Mouse (Mus musculus): ENCODE measurements at regions not wholly inside any gene's neighbourhood (a gene's known extent, or its start where the extent isn't known, plus 50 kb on each side); places are given as distances from the start of the nearest gene placed in this dataset.

DNA sequence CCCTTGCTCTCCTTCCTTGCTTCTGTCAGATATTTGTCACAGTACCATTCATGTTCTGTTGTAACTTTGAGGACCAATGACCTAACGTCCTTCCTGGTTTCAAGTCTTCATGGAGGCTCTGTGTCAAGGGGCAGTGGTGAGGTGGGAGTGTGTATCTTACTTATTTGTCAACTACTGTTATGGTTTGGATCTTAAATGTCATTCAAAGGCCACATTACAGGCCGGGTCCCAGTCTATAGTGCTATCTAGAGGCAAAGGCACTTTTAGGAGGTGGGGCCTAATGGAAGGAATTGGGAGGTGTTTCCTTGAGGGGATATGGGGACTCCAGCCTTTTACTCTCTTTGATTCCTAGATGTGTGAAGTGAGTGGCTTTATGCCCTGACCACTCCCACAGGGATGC lies 91.0 kb upstream of the Ccn6 start:
- intact Hi-C loops (cut with DNase I): no loop called here
- DNase-seq: no peak

DNA sequence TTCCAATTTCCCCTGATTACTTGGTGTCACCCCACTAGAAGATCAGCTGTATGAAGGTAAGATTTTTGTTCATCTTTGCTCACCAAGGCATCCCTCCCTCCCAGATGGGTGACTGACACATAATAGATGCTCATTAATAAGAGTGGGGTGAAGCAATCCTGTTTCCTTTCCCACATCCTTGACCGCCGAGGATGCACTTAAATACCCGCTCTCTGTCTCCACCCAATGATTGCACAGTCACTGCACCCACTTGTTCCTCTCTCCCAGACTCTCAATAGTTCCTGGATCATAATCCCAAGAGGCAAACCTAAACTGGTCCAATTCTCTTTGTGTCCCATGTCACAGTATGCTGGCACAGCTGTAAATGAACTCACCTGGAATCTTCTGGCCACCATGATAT lies 86.4 kb upstream of the Ccn6 start:
- intact Hi-C loops (cut with DNase I): no loop called here
- DNase-seq: no peak

DNA sequence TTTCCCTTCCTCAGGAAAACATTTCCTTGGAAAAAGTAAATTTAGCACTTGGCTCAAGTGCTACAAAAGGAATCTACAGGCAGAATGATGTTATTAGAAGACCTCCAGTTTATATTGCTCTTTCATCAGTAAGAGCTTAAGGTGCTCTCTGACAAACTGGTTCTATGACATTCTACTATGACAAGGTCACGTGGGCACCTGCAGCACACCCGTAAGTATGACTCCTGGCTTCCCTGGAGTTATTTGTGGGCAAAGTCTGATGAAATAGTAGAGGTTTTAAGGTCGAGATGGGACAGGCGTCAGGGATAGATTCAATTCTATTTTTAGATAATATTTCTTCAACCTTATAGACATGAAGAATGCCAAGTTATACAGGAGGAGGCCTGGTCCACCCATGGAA lies 84.9 kb upstream of the Ccn6 start:
- DNase-seq: no peak
- intact Hi-C loops (cut with DNase I): no loop called here

GRCm38 (mm10) chr10:39246984-39247383 lies 83.4 kb upstream of the Ccn6 start:
- no peak for DNase-seq
- intact Hi-C loops (cut with DNase I): no loop called here

DNA sequence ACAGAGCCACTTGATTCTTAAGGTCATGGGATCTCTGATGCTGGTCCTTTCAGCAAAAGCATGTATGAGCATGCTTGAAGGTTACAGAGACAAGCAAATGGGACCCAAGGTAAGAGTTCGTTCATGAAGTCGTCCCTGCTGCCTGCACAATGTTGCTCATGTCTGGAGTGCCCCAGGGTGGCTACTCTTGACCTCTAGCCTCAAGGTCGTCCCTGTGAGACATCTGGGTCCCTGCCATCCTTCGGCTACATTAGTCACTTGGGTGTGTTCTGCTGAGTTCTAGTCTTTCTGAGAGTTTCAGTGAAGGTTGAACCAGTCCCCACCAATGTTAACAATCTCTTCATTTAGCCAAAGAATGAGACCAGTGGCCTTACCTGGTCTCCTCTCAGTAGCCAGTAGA lies 81.5 kb upstream of the Ccn6 start:
- DNase-seq: no peak
- intact Hi-C loops (cut with DNase I): no loop called here

- intact Hi-C loops (cut with DNase I): loop anchor here (5.0 kb wide), 1 partner anchor 218 kb away; no protein-coding TSS in a partner anchor
- no peak for DNase-seq
These were observed 80.5 kb upstream of the Ccn6 start for GRCm38 (mm10) chr10:39244061-39244460.

DNA sequence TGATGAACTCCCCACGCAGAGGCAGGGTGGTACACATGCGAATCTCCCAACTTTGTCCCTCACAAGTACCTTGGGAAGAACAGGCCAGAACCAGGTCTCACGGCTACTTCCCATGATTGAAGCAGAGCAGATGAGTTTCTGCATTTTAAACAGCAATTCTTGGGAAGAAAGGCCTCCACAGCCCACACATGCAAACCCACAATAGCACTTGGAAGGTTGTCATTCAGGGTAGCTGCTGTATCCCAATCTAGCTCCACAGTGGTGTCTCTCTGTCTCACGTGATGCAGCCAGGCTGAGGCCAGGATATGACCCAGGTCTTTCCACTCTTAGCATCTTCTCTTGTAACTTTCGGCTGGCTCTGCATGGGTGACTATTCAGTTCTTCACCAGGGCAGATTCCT lies 78.8 kb upstream of the Ccn6 start:
- DNase-seq: no peak
- intact Hi-C loops (cut with DNase I): loop anchor here (5.0 kb wide), 1 partner anchor 220 kb away; no protein-coding TSS in a partner anchor

GRCm38 (mm10) chr10:39241922-39242321 lies 78.3 kb upstream of the Ccn6 start:
- intact Hi-C loops (cut with DNase I): loop anchor here (2.0 to 5.0 kb wide), 2 partner anchors 207 to 220 kb away; no protein-coding TSS in a partner anchor
- DNase-seq: no peak

GRCm38 (mm10) chr10:39241486-39241885 lies 77.9 kb upstream of the Ccn6 start:
- intact Hi-C loops (cut with DNase I): loop anchor here (2.0 to 5.0 kb wide), 2 partner anchors 207 to 221 kb away; no protein-coding TSS in a partner anchor
- no peak for DNase-seq

- intact Hi-C loops (cut with DNase I): loop anchor here (1.0 to 5.0 kb wide), 3 partner anchors 208 to 279 kb away; no protein-coding TSS in a partner anchor
These were observed 77.4 kb upstream of the Ccn6 start for GRCm38 (mm10) chr10:39240966-39241365.

DNA sequence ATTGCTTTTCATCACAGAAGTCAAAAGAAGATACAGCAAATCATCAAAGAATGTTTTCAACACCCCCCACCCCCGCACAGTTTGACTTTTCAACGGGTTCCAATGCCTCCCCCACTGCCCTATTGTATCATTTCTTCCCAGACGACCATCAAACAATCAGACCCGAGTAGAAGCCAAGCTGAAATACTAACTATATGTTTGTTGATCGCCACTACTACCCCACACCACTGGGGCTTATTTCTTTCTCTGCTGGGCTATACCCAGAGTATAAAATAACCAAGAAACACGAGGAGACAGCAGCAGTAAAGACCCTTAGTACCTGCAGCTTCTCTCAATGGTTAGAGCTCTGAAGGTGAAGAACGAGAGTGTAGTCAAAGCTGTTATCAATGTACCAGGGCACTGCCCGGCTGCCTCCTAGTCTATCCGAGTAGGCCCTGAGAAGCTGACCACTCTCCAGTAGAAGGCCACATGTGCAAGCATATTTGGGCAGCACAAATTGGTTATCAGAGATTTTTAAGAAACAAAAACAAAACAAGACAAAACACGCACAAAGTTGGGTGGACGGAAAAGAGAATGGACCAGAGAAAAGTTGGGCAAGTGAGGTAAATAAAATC lies 76.7 kb upstream of the Ccn6 start:
- DNase-seq: no peak
- intact Hi-C loops (cut with DNase I): loop anchor here (1.0 to 5.0 kb wide), 3 partner anchors 209 to 280 kb away; no protein-coding TSS in a partner anchor

More at GRCm38 (mm10) chr10:39240966-39241365, 77.4 kb upstream of the Ccn6 start:
- no peak for DNase-seq

DNA sequence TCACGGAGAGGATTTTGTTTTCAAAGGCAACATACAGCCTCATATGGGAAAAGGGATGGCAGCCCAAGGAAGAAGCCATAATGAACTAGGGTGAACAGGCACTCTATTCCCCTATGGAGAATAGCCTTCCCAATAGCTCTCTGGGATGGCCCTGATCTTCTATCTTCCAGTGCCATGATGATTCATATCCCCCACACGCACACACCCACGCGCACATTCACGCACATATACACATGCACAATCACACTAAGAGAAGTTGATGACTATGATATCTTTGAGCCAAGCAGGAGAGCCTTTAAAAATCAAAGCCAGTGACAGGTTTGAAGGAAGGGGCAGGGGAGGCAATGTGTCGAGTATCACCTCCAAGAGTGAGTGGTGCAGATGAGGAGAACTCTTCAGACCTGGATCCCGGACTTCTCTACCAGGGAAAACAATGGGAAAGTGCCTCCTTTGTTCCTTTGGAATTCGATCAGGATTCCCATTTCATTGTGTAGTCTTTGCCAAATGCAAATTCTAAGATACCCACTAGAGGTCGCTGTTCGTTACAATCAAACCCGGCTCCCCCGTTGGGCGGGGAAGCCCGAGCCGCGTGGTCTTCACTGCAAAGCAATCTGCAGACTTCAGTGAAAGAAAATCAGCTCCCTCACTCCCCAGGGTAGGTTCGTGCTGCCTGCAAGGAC lies 76.0 kb upstream of the Ccn6 start:
- intact Hi-C loops (cut with DNase I): loop anchor here (1.0 to 5.0 kb wide), 5 partner anchors 69 to 281 kb away; partner anchors contain the start of gene Fyn
- peak; percentile 72 to 82 for DNase-seq

DNA sequence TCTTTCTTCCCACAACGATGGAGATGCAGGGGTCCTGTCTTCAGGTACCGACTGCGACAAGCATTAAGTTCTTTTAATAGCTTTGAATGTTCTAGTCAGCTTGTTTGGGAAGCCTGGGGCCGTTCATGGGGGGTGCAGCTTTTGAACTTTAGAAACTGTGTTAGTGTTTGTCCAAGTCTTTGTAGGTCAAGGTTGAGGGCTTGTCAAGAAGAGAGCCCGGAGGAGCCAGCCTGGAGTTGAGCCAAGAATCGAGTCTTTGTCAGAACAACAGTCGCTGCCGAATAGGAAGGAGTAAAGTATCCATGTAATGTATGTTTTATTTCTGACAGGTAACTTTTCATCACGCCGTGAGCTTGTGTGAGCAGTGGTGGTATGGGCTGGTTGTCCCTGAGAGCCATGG lies 75.0 kb upstream of the Ccn6 start:
- no peak for DNase-seq
- intact Hi-C loops (cut with DNase I): loop anchor here (2.0 kb wide), 2 partner anchors 68 to 130 kb away; partner anchors contain the start of gene Fyn

- intact Hi-C loops (cut with DNase I): no loop called here
- DNase-seq: no peak
These were observed 74.0 kb upstream of the Ccn6 start for GRCm38 (mm10) chr10:39237549-39237948.

- no peak for DNase-seq
- intact Hi-C loops (cut with DNase I): no loop called here
These were observed 70.4 kb upstream of the Ccn6 start for GRCm38 (mm10) chr10:39233926-39234450.

DNA sequence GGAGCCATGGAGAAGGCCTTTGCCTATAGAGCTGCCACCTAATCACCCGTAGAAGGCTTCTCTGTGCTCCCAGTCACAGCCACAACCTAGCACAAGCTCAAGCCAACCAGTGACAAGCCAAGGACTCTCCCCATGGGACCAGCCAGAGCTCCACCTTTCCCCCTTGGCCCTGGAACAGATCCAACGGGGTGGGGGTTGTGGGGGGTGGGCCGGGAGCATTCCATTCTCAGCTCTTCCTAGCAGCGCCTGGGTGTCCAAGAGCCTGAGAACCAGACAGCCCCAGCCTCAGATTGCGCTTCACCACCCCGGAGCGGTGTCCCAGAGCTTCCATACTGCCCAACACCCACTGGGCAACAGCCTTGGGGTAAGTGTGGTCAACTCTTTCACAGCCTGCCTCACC lies 69.6 kb upstream of the Ccn6 start:
- intact Hi-C loops (cut with DNase I): no loop called here
- DNase-seq: no peak

GRCm38 (mm10) chr10:39230634-39231410 lies 67.2 kb upstream of the Ccn6 start:
- DNase-seq: no peak
- intact Hi-C loops (cut with DNase I): no loop called here

- intact Hi-C loops (cut with DNase I): no loop called here
- no peak for DNase-seq
These were observed 65.6 kb upstream of the Ccn6 start for GRCm38 (mm10) chr10:39229233-39229632.

DNA sequence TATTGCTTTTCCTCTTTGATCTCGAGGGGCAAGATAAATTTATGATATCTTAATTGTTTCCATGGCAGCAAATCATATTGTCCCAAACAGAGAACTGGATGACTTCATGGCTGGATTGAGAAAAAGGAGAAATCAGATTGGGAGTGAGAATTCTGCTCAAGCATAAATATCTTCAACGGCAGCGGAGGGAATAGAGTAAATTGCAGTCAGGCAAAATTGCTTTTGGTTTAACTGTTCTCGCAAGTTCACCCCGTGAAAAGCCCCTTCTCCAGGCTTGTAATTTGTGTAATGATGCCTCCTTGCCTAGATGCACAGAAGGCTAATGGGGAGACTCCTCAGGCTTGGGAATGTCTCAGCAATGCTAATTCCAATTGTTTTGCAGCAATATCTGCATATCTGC lies 64.4 kb upstream of the Ccn6 start:
- peak in 1 of 2 experiments; percentile 25 for DNase-seq
- intact Hi-C loops (cut with DNase I): no loop called here

DNA sequence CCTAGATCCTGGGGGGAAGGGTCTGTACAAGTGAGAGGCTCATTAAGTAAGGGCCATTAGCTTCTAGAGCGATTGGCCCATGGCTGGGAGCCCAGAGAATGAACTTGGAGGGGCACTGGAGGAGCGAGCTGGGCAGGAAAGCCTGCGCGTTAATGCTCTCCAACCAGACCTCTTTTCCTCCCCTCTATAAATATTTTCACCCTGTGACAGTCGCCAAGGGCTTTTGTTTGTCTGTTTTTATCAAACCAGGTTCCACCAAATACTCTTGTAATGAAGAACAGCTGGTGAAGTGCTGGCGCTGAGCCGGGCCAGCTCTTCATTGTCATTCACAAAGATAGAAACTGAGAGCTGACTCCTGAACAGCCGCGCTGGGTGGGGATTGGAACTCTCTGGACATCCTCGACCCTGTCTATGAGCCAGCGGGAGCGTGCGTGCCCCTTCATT lies 63.9 kb upstream of the Ccn6 start:
- intact Hi-C loops (cut with DNase I): no loop called here
- peak; percentile 47 to 60 for DNase-seq

DNA sequence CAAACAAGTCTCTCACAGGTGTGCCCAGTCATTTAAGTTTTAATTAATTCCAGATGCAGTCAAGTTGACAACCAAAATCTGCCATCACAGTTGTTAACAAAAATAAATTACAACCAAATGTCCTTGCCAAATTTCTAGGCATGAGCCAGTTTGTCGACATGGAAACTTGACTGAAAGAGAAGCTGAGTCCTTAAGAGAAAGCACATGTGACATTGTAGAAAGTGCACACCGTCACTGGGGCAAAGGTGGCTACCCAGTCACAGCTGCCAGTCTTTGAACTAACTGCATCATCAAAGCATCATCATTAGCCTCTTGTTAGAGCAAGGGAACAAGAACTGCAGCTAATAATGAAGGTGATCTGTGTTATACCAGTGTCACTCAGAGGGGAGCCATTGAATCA lies 62.9 kb upstream of the Ccn6 start:
- DNase-seq: no peak
- intact Hi-C loops (cut with DNase I): no loop called here
